Mouse (Mus musculus): ENCODE data around the gene Rnase1.

The Rnase1 gene

GRCm38 (mm10) chr14:51143937-51144336 lies 2.6 kb downstream of the Rnase1 start:
- in situ Hi-C loops (cut with MboI; ENCODE audit: low pct_unique_long_range_greater_than_20kb in 1 of 2, low sequenced_read_pairs in 2 of 2, unreplicated experiment in 1 of 2) = no loop called here

GRCm38 (mm10) chr14:51143287-51143686 lies 3.3 kb downstream of the Rnase1 start:
- in situ Hi-C loops (cut with MboI; ENCODE audit: low pct_unique_long_range_greater_than_20kb in 1 of 2, low sequenced_read_pairs in 2 of 2, unreplicated experiment in 1 of 2) = no loop called here

- in situ Hi-C loops (cut with MboI; ENCODE audit: low pct_unique_long_range_greater_than_20kb in 1 of 2, low sequenced_read_pairs in 2 of 2, unreplicated experiment in 1 of 2) = no loop called here
Measured at GRCm38 (mm10) chr14:51142568-51142967, 4.0 kb downstream of the Rnase1 start.

GRCm38 (mm10) chr14:51142119-51142518 lies 4.5 kb downstream of the Rnase1 start:
- in situ Hi-C loops (cut with MboI; ENCODE audit: low pct_unique_long_range_greater_than_20kb in 1 of 2, low sequenced_read_pairs in 2 of 2, unreplicated experiment in 1 of 2) = no loop called here

GRCm38 (mm10) chr14:51140342-51140741 lies 6.2 kb downstream of the Rnase1 start:
- in situ Hi-C loops (cut with MboI; ENCODE audit: low pct_unique_long_range_greater_than_20kb in 1 of 2, low sequenced_read_pairs in 2 of 2, unreplicated experiment in 1 of 2) = no loop called here

- in situ Hi-C loops (cut with MboI; ENCODE audit: low pct_unique_long_range_greater_than_20kb in 1 of 2, low sequenced_read_pairs in 2 of 2, unreplicated experiment in 1 of 2) = no loop called here
Measured at GRCm38 (mm10) chr14:51132372-51132771, 14.2 kb downstream of the Rnase1 start.

GRCm38 (mm10) chr14:51131086-51131815 lies 15.3 kb downstream of the Rnase1 start:
- in situ Hi-C loops (cut with MboI; ENCODE audit: low pct_unique_long_range_greater_than_20kb in 1 of 2, low sequenced_read_pairs in 2 of 2, unreplicated experiment in 1 of 2) = no loop called here

- in situ Hi-C loops (cut with MboI; ENCODE audit: low pct_unique_long_range_greater_than_20kb in 1 of 2, low sequenced_read_pairs in 2 of 2, unreplicated experiment in 1 of 2) = no loop called here
Measured at GRCm38 (mm10) chr14:51130315-51130940, 16.2 kb downstream of the Rnase1 start.

- in situ Hi-C loops (cut with MboI; ENCODE audit: low pct_unique_long_range_greater_than_20kb in 1 of 2, low sequenced_read_pairs in 2 of 2, unreplicated experiment in 1 of 2) = no loop called here
Measured at GRCm38 (mm10) chr14:51129624-51129975, 17.0 kb downstream of the Rnase1 start.

GRCm38 (mm10) chr14:51128775-51129623 lies 17.6 kb downstream of the Rnase1 start:
- in situ Hi-C loops (cut with MboI; ENCODE audit: low pct_unique_long_range_greater_than_20kb in 1 of 2, low sequenced_read_pairs in 2 of 2, unreplicated experiment in 1 of 2) = no loop called here

GRCm38 (mm10) chr14:51127648-51128258 lies 18.8 kb downstream of the Rnase1 start:
- in situ Hi-C loops (cut with MboI; ENCODE audit: low pct_unique_long_range_greater_than_20kb in 1 of 2, low sequenced_read_pairs in 2 of 2, unreplicated experiment in 1 of 2) = no loop called here

- in situ Hi-C loops (cut with MboI; ENCODE audit: low pct_unique_long_range_greater_than_20kb in 1 of 2, low sequenced_read_pairs in 2 of 2, unreplicated experiment in 1 of 2) = no loop called here
Measured at GRCm38 (mm10) chr14:51125684-51126083, 20.9 kb downstream of the Rnase1 start.

- in situ Hi-C loops (cut with MboI; ENCODE audit: low pct_unique_long_range_greater_than_20kb in 1 of 2, low sequenced_read_pairs in 2 of 2, unreplicated experiment in 1 of 2) = no loop called here
Measured at GRCm38 (mm10) chr14:51113916-51114560, 32.5 kb downstream of the Rnase1 start, which contains the start of gene Eddm3b. Eddm3b (plus strand) TSS chr14:51114426.

- in situ Hi-C loops (cut with MboI; ENCODE audit: low pct_unique_long_range_greater_than_20kb in 1 of 2, low sequenced_read_pairs in 2 of 2, unreplicated experiment in 1 of 2) = no loop called here
Measured at GRCm38 (mm10) chr14:51113476-51113875, 33.1 kb downstream of the Rnase1 start.

GRCm38 (mm10) chr14:51111966-51112365 lies 34.6 kb downstream of the Rnase1 start:
- in situ Hi-C loops (cut with MboI; ENCODE audit: low pct_unique_long_range_greater_than_20kb in 1 of 2, low sequenced_read_pairs in 2 of 2, unreplicated experiment in 1 of 2) = no loop called here

GRCm38 (mm10) chr14:51106449-51106967 lies 40.1 kb downstream of the Rnase1 start:
- in situ Hi-C loops (cut with MboI; ENCODE audit: low pct_unique_long_range_greater_than_20kb in 1 of 2, low sequenced_read_pairs in 2 of 2, unreplicated experiment in 1 of 2) = no loop called here

GRCm38 (mm10) chr14:51104366-51104765 lies 42.2 kb downstream of the Rnase1 start:
- in situ Hi-C loops (cut with MboI; ENCODE audit: low pct_unique_long_range_greater_than_20kb in 1 of 2, low sequenced_read_pairs in 2 of 2, unreplicated experiment in 1 of 2) = loop anchor here in 1 of 2 experiments (5.0 kb wide), 1 partner anchor 163 kb away; no protein-coding TSS in a partner anchor

GRCm38 (mm10) chr14:51103217-51103616 lies 43.4 kb downstream of the Rnase1 start:
- in situ Hi-C loops (cut with MboI; ENCODE audit: low pct_unique_long_range_greater_than_20kb in 1 of 2, low sequenced_read_pairs in 2 of 2, unreplicated experiment in 1 of 2) = loop anchor here in 1 of 2 experiments (5.0 kb wide), 1 partner anchor 164 kb away; no protein-coding TSS in a partner anchor
